Mouse (Mus musculus): Measurements from ENCODE around the gene Col9a1. TPM values are rescaled to one million over a fixed set of nuclear protein-coding genes. Genes with fewer than 3 reads are reported as not detected.

Gene Col9a1
- total and polyA plus RNA-seq, 2 experiments: not detected

GRCm38 (mm10) chr1:24195070-24195840 is 17.8 kb downstream of the Col9a1 start:
- no peaks in the 10 kb centered on the region for H3K36me3 ChIP-seq (ENCODE audit: control insufficient read depth, insufficient read depth, low read length)
- 48% methylated on average over 12 of the region's 12 CpGs for WGBS
- TF ChIP-seq CTCF (IDR thresholded peaks at IDR 0.05; ENCODE audit: low read depth, low read length) (no peak), POLR2A (IDR thresholded peaks at IDR 0.05; ENCODE audit: extremely low read depth, insufficient read depth, low read length) (no peak)
- H3K4me3 ChIP-seq (ENCODE audit: insufficient read depth, low read depth, low read length): no peak overlapping the region
- no peaks in the 10 kb centered on the region for H3K27me3 ChIP-seq (ENCODE audit: control insufficient read depth, insufficient read depth, low read length)
- no peaks in the 10 kb centered on the region for H3K79me2 ChIP-seq (ENCODE audit: control insufficient read depth, insufficient read depth, low read length)
- H3K4me1 ChIP-seq (ENCODE audit: control insufficient read depth, insufficient read depth, low read length): no peaks in the 10 kb centered on the region
- DNase-seq (ENCODE audit: extremely low read depth, low read depth, low spot score): no peak
- H3K27ac ChIP-seq (replicated peaks; ENCODE audit: insufficient read depth, low read depth, low read length): no peak overlapping the region
- H3K9ac ChIP-seq (ENCODE audit: low read depth, low read length): no peak overlapping the region

- H3K36me3 ChIP-seq (ENCODE audit: control insufficient read depth, insufficient read depth, low read length): no peaks in the 10 kb centered on the region
- no peak overlapping the region for H3K9ac ChIP-seq (ENCODE audit: low read depth, low read length)
- H3K4me1 ChIP-seq (ENCODE audit: control insufficient read depth, insufficient read depth, low read length): no peaks in the 10 kb centered on the region
- no peaks in the 10 kb centered on the region for H3K27me3 ChIP-seq (ENCODE audit: control insufficient read depth, insufficient read depth, low read length)
- TF ChIP-seq POLR2A (IDR thresholded peaks at IDR 0.05; ENCODE audit: extremely low read depth, insufficient read depth, low read length) (no peak), CTCF (IDR thresholded peaks at IDR 0.05; ENCODE audit: low read depth, low read length) (no peak)
- no peak overlapping the region for H3K4me3 ChIP-seq (ENCODE audit: insufficient read depth, low read depth, low read length)
- WGBS: 50% methylated on average over 3 of the region's 3 CpGs
- DNase-seq (ENCODE audit: extremely low read depth, low read depth, low spot score): no peak
- no peak overlapping the region for H3K27ac ChIP-seq (replicated peaks; ENCODE audit: insufficient read depth, low read depth, low read length)
- no peaks in the 10 kb centered on the region for H3K79me2 ChIP-seq (ENCODE audit: control insufficient read depth, insufficient read depth, low read length)
Observed at GRCm38 (mm10) chr1:24195951-24196517, 18.6 kb downstream of the Col9a1 start.

- TF ChIP-seq CTCF (IDR thresholded peaks at IDR 0.05; ENCODE audit: low read depth, low read length) (no peak), POLR2A (IDR thresholded peaks at IDR 0.05; ENCODE audit: extremely low read depth, insufficient read depth, low read length) (no peak)
- Histone ChIP-seq H3K4me3 (ENCODE audit: insufficient read depth, low read depth, low read length) (no peak overlapping the region), H3K27ac (replicated peaks; ENCODE audit: insufficient read depth, low read depth, low read length) (no peak overlapping the region), H3K9ac (ENCODE audit: low read depth, low read length) (no peak overlapping the region), H3K36me3 (ENCODE audit: control insufficient read depth, insufficient read depth, low read length) (no peaks in the 10 kb centered on the region), H3K4me1 (ENCODE audit: control insufficient read depth, insufficient read depth, low read length) (no peaks in the 10 kb centered on the region), H3K79me2 (ENCODE audit: control insufficient read depth, insufficient read depth, low read length) (no peaks in the 10 kb centered on the region), H3K27me3 (ENCODE audit: control insufficient read depth, insufficient read depth, low read length) (peaks cover 2% of the 10 kb centered on the region; the same call in 1 of the 2 replicates)
- DNase-seq (ENCODE audit: extremely low read depth, low read depth, low spot score): no peak
- 74% methylated on average over 9 of the region's 9 CpGs for WGBS
Observed at GRCm38 (mm10) chr1:24211621-24212385, 34.4 kb downstream of the Col9a1 start.

- 78% methylated on average over 6 of the region's 6 CpGs for WGBS
- no peak overlapping the region for H3K4me3 ChIP-seq (ENCODE audit: insufficient read depth, low read depth, low read length)
- no peaks in the 10 kb centered on the region for H3K4me1 ChIP-seq (ENCODE audit: control insufficient read depth, insufficient read depth, low read length)
- H3K9ac ChIP-seq (ENCODE audit: low read depth, low read length): no peak overlapping the region
- no peak for DNase-seq (ENCODE audit: extremely low read depth, low read depth, low spot score)
- H3K27ac ChIP-seq (replicated peaks; ENCODE audit: insufficient read depth, low read depth, low read length): no peak overlapping the region
- H3K27me3 ChIP-seq (ENCODE audit: control insufficient read depth, insufficient read depth, low read length): no peaks in the 10 kb centered on the region; the same call in 1 of the 2 replicates
- no peaks in the 10 kb centered on the region for H3K79me2 ChIP-seq (ENCODE audit: control insufficient read depth, insufficient read depth, low read length)
- TF ChIP-seq CTCF (IDR thresholded peaks at IDR 0.05; ENCODE audit: low read depth, low read length) (no peak), POLR2A (IDR thresholded peaks at IDR 0.05; ENCODE audit: extremely low read depth, insufficient read depth, low read length) (no peak)
- no peaks in the 10 kb centered on the region for H3K36me3 ChIP-seq (ENCODE audit: control insufficient read depth, insufficient read depth, low read length)
Observed at GRCm38 (mm10) chr1:24219041-24219440, 41.6 kb downstream of the Col9a1 start.

- 81% methylated on average over 2 of the region's 2 CpGs for WGBS
Observed at GRCm38 (mm10) chr1:24222231-24222630, 44.8 kb downstream of the Col9a1 start.

More at GRCm38 (mm10) chr1:24222231-24222630, 44.8 kb downstream of the Col9a1 start:
- DNase-seq (ENCODE audit: extremely low read depth, low read depth, low spot score): no peak
- no peaks in the 10 kb centered on the region for H3K79me2 ChIP-seq (ENCODE audit: control insufficient read depth, insufficient read depth, low read length)
- H3K9ac ChIP-seq (ENCODE audit: low read depth, low read length): no peak overlapping the region
- H3K27ac ChIP-seq (replicated peaks; ENCODE audit: insufficient read depth, low read depth, low read length): no peak overlapping the region
- H3K4me3 ChIP-seq (ENCODE audit: insufficient read depth, low read depth, low read length): no peak overlapping the region
- H3K27me3 ChIP-seq (ENCODE audit: control insufficient read depth, insufficient read depth, low read length): no peaks in the 10 kb centered on the region; the same call in 1 of the 2 replicates
- H3K4me1 ChIP-seq (ENCODE audit: control insufficient read depth, insufficient read depth, low read length): no peaks in the 10 kb centered on the region
- no peak for TF ChIP-seq POLR2A (IDR thresholded peaks at IDR 0.05; ENCODE audit: extremely low read depth, insufficient read depth, low read length)
- no peak for TF ChIP-seq CTCF (IDR thresholded peaks at IDR 0.05; ENCODE audit: low read depth, low read length)
- H3K36me3 ChIP-seq (ENCODE audit: control insufficient read depth, insufficient read depth, low read length): no peaks in the 10 kb centered on the region
